Mouse (Mus musculus) neural tube, embryonic 13.5 days (tissue): ENCODE measurements around the gene Cldn4. TPM values are rescaled to one million over a fixed set of nuclear protein-coding genes. Genes with fewer than 3 reads are reported as not detected.
"Not testable (repeated sequence)": the region's sequence is repeated elsewhere in the genome, so short reads cannot be mapped to it uniquely, and the experiment has no call there.

Source experiments
- ATAC-seq: fragments of 200-750 bp; cut with Nextera tagmentation; 2 replicates; pipeline ENCODE4 v1.8.0; 2017; ENCODE audit warnings: low read depth, mild to moderate bottlenecking, moderate TSS enrichment, moderate library complexity
- H3K27ac ChIP-seq: fragments of 300-500 bp; sonication (generic); replicated peaks from 2 replicates; pipeline ENCODE4 v1.5.1; 2015; ENCODE audit warnings: moderate library complexity, mild to moderate bottlenecking, inconsistent platforms
- H3K27me3 ChIP-seq: fragments of 300-500 bp; sonication (generic); 2 replicates; pipeline ENCODE4 v1.6.1; 2015; ENCODE audit warnings: mild to moderate bottlenecking, inconsistent platforms
- H3K36me3 ChIP-seq: fragments of 300-500 bp; sonication (generic); 2 replicates; pipeline ENCODE4 v1.6.1; 2015; ENCODE audit warnings: mild to moderate bottlenecking, inconsistent platforms
- H3K4me1 ChIP-seq: fragments of 300-500 bp; sonication (generic); replicated peaks from 2 replicates; pipeline ENCODE4 v1.6.1; 2015; ENCODE audit warnings: inconsistent platforms
- H3K4me2 ChIP-seq: fragments of 300-500 bp; sonication (generic); 2 replicates; pipeline ENCODE4 v1.6.1; 2015; ENCODE audit warnings: inconsistent platforms, mild to moderate bottlenecking, moderate library complexity
- H3K4me3 ChIP-seq: fragments of 300-500 bp; sonication (generic); 2 replicates; pipeline ENCODE4 v1.5.1; 2015; ENCODE audit warnings: mild to moderate bottlenecking, inconsistent platforms
- H3K9ac ChIP-seq: fragments of 300-500 bp; sonication (generic); 2 replicates; pipeline ENCODE4 v1.6.1; 2015; ENCODE audit warnings: moderate library complexity, mild to moderate bottlenecking, inconsistent platforms
- H3K9me3 ChIP-seq: fragments of 300-500 bp; sonication (generic); 2 replicates; pipeline ENCODE4 v1.6.1; 2016; ENCODE audit warnings: inconsistent platforms
- WGBS: fragments of 180-500 bp; shearing (Covaris S2); methylation state at CpG from one replicate; pipeline ENCODE4 v1.1.7; 2015; 5-methylcytosine and 5-hydroxymethylcytosine counted together
- polyA plus RNA-seq: library from polyadenylated mRNA; unstranded; fragments of >200 nt; fragmentation: Nextera tagmentation; extraction: Ambion mirVana; gene quantifications from 2 replicates; pipeline ENCODE4 v1.2.1, GENCODE M21; 2015

The Cldn4 gene
- polyA plus RNA-seq, 1 experiment from 2014 or later = 0.38 TPM

DNA sequence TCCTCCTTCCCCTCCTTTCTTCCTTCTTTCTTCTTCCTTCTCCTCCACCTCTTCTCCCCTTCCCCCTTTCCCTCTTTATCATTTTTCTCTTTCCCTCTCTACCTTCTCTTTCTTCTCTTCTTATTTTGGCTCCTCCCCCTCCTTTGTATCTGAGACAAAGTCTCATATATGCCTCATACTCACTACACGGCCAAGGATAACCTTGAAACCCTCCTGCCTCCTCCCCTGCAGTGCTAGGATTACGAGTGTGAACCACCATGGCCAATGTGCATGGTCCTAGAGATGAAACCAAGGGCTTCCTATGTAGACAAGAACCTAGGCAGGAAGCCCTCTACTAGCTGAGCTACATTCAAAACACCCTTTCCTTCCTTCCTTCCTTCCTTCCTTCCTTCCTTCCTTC is 28.2 kb upstream of the Cldn4 start:
- ATAC-seq = no peak
- Histone ChIP-seq H3K27ac (no peak overlapping the region), H3K4me3 (no peak overlapping the region), H3K9ac (no peak overlapping the region), H3K27me3 (no peaks in the 10 kb centered on the region), H3K4me2 (no peak overlapping the region), H3K36me3 (no peaks in the 10 kb centered on the region), H3K4me1 (no peaks in the 10 kb centered on the region), H3K9me3 (no peaks in the 10 kb centered on the region)
- WGBS = 63% methylated on average over 2 of the region's 2 CpGs

DNA sequence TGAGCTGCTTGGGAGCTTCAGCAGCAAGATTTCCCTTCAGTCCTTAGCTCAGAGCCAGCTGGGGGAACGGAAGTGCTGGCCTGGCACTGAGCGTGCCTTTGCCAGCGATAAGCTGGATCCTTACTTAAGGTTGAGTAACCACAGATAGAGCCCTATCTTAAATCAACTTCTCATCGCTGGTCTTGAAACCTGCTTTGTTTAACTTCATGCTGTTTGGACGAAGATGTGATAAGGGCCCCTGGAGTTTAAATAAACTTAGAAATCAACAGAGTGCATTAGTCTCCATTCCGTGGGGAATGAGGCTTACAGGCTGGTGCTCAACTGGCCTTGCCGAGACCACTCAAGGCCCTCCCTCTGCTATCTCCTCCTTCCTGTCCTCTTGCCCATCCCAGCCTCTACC is 27.6 kb upstream of the Cldn4 start:
- Histone ChIP-seq H3K27ac (no peak overlapping the region), H3K4me1 (no peaks in the 10 kb centered on the region), H3K4me2 (no peak overlapping the region), H3K36me3 (no peaks in the 10 kb centered on the region), H3K27me3 (peaks cover under 1% of the 10 kb centered on the region; the same call in 1 of the 2 replicates), H3K9me3 (no peaks in the 10 kb centered on the region), H3K4me3 (no peak overlapping the region), H3K9ac (no peak overlapping the region)
- 68% methylated on average over 7 of the region's 7 CpGs for WGBS
- ATAC-seq = no peak

DNA sequence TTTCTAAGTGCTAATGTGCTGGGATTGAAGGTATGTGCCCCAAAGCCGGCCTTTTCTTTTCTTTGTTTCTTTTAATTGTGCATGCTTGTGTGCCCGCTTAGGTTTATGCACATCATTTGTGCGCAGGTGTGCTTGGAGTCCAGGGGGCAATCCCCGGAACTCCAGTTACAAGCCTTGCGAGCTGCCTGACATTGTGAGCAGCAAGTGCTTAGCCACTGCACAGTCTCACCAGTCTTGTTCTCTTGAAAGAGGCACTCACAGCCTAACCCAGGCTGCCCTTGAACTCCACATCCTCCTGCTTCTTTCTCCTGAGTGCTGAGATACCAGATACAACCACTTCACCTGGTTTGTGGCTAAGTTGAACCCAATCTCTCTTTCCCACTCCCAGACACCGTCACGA is 26.8 kb upstream of the Cldn4 start:
- Histone ChIP-seq H3K27ac (no peak overlapping the region), H3K4me2 (no peak overlapping the region), H3K4me1 (no peaks in the 10 kb centered on the region), H3K9me3 (no peaks in the 10 kb centered on the region), H3K4me3 (no peak overlapping the region), H3K27me3 (peaks cover 3% of the 10 kb centered on the region; the same call in 1 of the 2 replicates), H3K9ac (no peak overlapping the region), H3K36me3 (no peaks in the 10 kb centered on the region)
- no peak for ATAC-seq
- 90% methylated on average over 7 of the region's 7 CpGs for WGBS

DNA sequence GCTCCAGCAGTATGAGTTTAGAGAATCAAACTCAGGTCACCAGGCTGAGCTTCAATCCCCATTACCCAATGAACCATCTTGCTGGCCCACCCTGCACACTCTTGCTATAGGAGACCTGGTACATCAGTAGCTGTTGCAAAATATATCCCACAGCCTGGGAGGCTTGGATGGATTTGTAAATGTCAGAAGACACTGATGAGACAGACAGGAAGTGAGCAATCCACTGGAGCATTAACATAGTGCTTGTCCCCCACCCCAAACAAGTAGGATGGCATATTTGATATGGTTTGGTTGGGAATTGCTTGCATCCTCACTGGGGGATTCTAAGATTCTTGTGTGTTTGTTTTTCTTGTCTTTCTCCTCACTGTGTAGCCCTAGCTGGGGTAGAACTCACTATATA is 26.3 kb upstream of the Cldn4 start:
- no peaks in the 10 kb centered on the region for H3K36me3 ChIP-seq
- H3K27me3 ChIP-seq = peaks cover 3% of the 10 kb centered on the region; the same call in 1 of the 2 replicates
- no peaks in the 10 kb centered on the region for H3K9me3 ChIP-seq
- H3K4me3 ChIP-seq = no peak overlapping the region
- no peaks in the 10 kb centered on the region for H3K4me1 ChIP-seq
- H3K4me2 ChIP-seq = no peak overlapping the region
- H3K27ac ChIP-seq = no peak overlapping the region
- no peak overlapping the region for H3K9ac ChIP-seq
- ATAC-seq = no peak

DNA sequence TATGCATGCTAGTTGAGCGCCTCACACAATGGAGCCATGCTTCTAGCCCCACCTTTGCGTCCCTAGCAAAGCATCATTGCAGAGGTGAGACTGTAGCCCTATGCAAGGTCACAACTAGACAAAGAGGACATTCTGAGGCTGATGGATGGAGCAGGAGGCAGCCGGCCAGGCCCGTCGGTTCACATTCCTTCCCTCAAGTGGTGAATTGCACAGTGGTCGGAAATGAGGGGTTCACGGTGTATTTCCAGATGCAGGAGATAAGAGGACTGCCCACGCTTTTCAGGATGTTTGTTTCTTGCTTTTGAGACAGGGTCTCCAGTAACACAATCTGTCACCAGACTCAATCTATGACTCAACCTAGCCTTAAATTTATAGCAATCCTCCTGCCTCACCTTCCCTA is 23.9 kb upstream of the Cldn4 start:
- Histone ChIP-seq H3K36me3 (no peaks in the 10 kb centered on the region), H3K4me1 (peaks cover 10% of the 10 kb centered on the region), H3K27me3 (peaks cover 18% of the 10 kb centered on the region), H3K9ac (no peak overlapping the region), H3K27ac (no peak overlapping the region), H3K4me3 (no peak overlapping the region), H3K4me2 (no peak overlapping the region), H3K9me3 (no peaks in the 10 kb centered on the region)
- ATAC-seq = no peak
- 75% methylated on average over 8 of the region's 8 CpGs for whole genome bisulfite sequencing

DNA sequence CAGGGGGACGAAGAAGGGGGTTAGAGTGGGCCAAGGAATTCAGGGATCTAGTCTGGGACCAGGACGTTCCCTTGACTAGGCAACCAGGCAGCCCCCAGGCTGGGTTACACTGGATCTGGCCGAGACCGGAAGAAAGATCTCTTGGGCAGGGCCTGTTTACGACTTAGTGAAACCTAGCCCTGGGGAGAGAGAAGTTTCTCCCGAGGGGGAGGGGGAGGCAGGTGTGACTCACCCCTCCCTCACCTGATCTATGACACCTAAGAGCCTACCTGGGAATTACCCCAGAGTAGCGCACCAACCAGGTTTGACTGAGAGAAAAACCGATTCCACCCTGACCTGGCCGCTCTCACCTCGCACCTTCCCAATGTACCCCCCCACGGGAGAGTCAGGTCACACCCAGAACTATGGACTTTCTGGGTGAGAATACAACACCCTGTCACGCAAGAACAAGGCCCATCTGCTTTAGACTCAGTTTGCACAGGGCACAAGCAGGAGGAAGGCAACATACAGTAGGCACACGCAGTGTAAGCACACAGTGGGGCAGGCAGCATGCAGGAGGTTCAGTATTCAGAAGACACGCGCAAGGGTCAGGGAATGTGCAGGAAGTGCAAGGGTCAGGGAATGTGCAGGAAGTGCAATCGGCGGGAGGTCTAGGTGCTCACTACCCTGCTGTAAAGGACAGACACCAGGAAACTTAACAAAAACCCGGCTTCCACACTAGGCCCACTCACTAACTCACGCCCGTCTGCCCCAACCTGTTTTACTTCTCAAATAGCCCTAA is 20.6 kb upstream of the Cldn4 start:
- Histone ChIP-seq H3K9ac (no peak overlapping the region), H3K4me2 (no peak overlapping the region), H3K4me1 (peaks cover 11% of the 10 kb centered on the region), H3K27me3 (peaks cover 18% of the 10 kb centered on the region), H3K27ac (no peak overlapping the region), H3K9me3 (no peaks in the 10 kb centered on the region), H3K4me3 (no peak overlapping the region), H3K36me3 (no peaks in the 10 kb centered on the region)
- ATAC-seq = no peak
- 75% methylated on average over 20 of the region's 20 CpGs for WGBS

DNA sequence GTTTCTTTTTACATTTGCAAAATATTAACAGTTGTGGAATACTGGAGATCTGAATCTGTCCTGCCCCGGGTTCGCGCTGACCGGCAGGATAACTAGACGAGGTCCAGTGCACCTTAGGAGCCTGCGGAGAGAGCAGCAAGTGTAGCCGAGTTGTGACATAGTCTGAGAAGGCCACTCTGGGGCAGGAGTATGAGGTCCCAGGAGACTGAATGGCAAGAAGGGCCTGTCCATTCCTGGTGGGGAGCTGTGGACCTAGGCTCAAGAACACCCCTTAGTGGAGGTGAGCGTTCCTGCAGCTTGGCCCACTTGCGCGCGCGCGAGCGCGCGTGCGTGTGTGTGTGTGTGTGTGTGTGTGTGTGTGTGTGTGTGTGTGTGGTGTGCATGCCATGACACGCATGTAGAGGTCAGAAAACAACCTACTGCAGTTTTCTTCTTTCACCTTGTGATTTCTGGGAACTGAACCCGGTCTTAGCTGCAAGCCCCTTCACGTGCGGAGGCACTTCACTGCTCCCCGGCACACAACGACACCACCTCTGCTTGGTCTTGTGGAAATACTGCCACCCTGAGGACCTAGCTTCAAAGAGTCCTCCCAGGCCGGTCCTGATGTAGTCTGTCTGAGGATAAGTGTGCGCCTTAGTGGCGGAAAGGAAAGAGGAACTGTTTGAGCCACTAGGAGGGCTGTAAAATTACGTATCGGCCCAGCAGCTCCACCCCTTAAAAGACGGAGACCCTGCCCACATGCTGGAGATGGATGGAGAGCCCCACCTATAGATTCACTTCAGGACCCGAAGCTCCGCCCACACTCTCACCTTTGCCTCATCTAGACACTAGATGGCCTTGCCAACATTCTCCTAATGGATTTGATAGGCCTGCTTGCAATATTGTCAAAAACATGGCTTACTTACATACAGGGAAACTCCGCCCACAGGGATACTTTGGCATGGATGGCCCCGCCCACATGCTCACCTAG is 19.4 kb upstream of the Cldn4 start:
- Histone ChIP-seq H3K4me1 (peaks cover 11% of the 10 kb centered on the region), H3K27ac (no peak overlapping the region), H3K9me3 (no peaks in the 10 kb centered on the region), H3K27me3 (peaks cover 18% of the 10 kb centered on the region), H3K4me2 (peak overlapping the region; percentile 49), H3K4me3 (peak overlapping the region; percentile 18), H3K36me3 (no peaks in the 10 kb centered on the region), H3K9ac (peak overlapping the region; percentile 26; the same call in 1 of the 2 replicates)
- peak; percentile 23; the same call in 1 of the 2 replicates for ATAC-seq
- WGBS = 3% methylated on average over 33 of the region's 33 CpGs

DNA sequence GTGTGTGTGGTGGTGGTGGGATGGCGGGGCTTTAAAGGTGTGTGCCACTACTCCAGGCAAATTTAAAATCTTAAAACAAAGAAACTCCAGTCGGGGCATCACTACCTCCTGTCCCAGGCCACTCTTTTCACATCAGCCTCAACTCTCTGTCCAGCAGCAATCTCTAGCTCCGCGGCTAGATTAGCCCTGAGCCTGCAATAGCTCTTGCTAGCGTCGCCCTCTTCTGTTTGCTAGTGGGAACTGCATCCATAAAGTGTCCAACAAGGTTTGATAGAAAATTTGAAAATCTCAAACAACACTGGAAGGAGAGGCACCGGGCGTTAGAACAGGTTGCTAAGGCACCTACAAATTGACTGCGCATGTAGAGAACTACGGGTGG is 18.7 kb upstream of the Cldn4 start:
- ATAC-seq = no peak
- H3K36me3 ChIP-seq = no peaks in the 10 kb centered on the region
- 0 out of 2 replicates have a peak overlapping the region, but pooled peaks have one; percentile 26 for H3K9ac ChIP-seq

DNA sequence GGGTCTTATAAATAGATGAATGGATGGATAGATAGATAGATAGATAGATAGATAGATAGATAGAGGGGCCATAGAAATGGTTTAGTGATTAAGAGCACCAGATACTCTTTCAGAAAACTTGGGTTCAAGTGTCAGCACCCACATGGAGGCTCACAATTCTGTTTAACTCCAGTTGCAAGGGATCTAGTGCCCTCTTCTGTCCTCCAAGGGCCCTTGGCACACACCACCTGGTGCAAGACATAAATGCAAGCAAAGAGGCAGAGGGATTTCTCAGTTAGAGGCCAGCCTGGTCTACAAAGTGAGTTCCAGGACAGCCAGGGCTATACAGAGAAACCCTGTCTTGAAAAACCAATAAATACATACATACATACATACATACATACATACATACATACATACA is 17.9 kb upstream of the Cldn4 start:
- ATAC-seq = not testable (repeated sequence)

More for the DNA sequence above, 18.7 kb upstream of the Cldn4 start:
- Histone ChIP-seq H3K4me2 (peak overlapping the region; percentile 49), H3K4me3 (peak overlapping the region; percentile 18), H3K27ac (no peak overlapping the region), H3K4me1 (peaks cover 11% of the 10 kb centered on the region), H3K9me3 (no peaks in the 10 kb centered on the region), H3K27me3 (peaks cover 18% of the 10 kb centered on the region)
- 8% methylated on average over 10 of the region's 10 CpGs for WGBS

DNA sequence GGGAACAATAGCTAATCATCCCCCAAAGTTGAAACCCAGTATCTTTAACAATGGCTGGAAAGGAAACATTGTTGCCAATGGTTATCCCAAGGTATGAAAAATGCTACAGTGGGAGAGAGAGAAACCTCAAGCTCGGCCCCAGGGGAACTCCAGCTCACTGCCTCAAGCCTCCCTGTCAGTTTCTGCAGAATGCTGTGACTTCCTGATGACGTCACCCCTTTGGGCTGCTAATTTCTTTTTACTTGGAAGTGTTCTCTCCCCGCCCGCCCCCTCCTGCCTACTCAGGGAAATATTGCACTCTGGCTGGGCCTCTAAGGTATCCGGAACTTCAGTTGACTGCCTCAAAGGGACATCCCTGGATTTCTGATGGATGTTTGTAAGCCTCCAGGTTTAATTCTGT is 16.8 kb upstream of the Cldn4 start:
- no peak overlapping the region for H3K9ac ChIP-seq
- H3K4me1 ChIP-seq = peaks cover 11% of the 10 kb centered on the region
- H3K9me3 ChIP-seq = no peaks in the 10 kb centered on the region
- WGBS = 33% methylated on average over 5 of the region's 5 CpGs
- no peaks in the 10 kb centered on the region for H3K36me3 ChIP-seq
- ATAC-seq = no peak
- H3K4me2 ChIP-seq = no peak overlapping the region
- no peak overlapping the region for H3K27ac ChIP-seq
- H3K4me3 ChIP-seq = no peak overlapping the region
- peaks cover 15% of the 10 kb centered on the region for H3K27me3 ChIP-seq

More for the DNA sequence above, 17.9 kb upstream of the Cldn4 start:
- Histone ChIP-seq H3K4me1 (peaks cover 11% of the 10 kb centered on the region), H3K27me3 (peaks cover 18% of the 10 kb centered on the region)
- H3K9me3 ChIP-seq, H3K27ac ChIP-seq, H3K36me3 ChIP-seq, H3K4me2 ChIP-seq, H3K9ac ChIP-seq, H3K4me3 ChIP-seq: not testable (repeated sequence)

DNA sequence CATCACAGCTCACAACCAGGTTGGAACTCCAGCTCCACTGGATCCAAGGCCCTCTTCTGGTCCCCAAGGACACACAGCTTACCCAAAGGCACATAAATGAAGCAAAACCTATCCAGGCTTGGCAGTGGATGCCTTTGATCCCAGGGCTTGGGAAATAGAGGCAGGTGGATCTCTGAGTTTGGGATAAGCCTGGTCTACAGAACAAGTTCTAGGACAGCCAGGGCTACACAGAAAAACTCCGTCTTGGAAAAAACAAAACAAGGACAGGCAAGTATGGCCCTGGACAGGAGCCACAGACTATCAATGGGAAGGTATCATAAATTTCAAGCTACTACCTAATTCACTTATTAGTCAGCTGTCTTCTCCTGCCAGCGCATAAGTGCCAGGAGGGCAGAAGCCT is 14.8 kb upstream of the Cldn4 start:
- H3K4me3 ChIP-seq = no peak overlapping the region
- no peak for ATAC-seq
- H3K36me3 ChIP-seq = no peaks in the 10 kb centered on the region
- no peaks in the 10 kb centered on the region for H3K9me3 ChIP-seq
- H3K27me3 ChIP-seq = peaks cover 3% of the 10 kb centered on the region; the same call in 1 of the 2 replicates
- peaks cover 9% of the 10 kb centered on the region for H3K4me1 ChIP-seq
- no peak overlapping the region for H3K9ac ChIP-seq
- WGBS = 95% methylated on average over 2 of the region's 2 CpGs
- no peak overlapping the region for H3K4me2 ChIP-seq
- H3K27ac ChIP-seq = no peak overlapping the region

DNA sequence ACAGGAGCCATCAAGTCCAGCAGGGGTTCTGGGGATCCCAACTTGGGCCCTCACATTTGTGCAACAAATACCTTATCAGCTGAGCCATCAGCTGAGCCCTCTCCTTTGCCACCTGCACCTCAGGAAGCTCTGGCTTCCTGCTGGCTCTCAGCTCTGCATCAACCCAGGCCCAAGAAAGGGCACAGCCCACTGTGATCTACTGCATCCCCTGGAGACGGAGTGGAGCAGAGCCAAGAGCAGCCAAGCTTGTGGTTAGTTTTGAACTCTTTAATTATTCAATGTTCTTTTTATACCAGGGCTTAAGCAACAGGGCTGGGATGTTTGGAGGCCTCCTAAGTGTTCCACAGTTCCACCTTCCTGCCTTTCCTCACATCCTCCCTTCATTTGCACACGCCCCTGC is 13.7 kb upstream of the Cldn4 start:
- Histone ChIP-seq H3K9ac (no peak overlapping the region), H3K4me3 (no peak overlapping the region), H3K36me3 (no peaks in the 10 kb centered on the region), H3K27ac (no peak overlapping the region), H3K4me1 (no peaks in the 10 kb centered on the region), H3K9me3 (no peaks in the 10 kb centered on the region), H3K4me2 (no peak overlapping the region), H3K27me3 (no peaks in the 10 kb centered on the region)
- 76% methylated on average over 2 of the region's 2 CpGs for WGBS
- ATAC-seq = no peak
